Mouse (Mus musculus) left cerebral cortex, adult 9 months (tissue): ENCODE measurements at regions not wholly inside any gene's neighbourhood (a gene's known extent, or its start where the extent isn't known, plus 50 kb on each side); places are given as distances from the start of the nearest gene placed in this dataset.
"Not testable (repeated sequence)": the region's sequence is repeated elsewhere in the genome, so short reads cannot be mapped to it uniquely, and the experiment has no call there.

Source experiments
- DNase-seq, 2 experiments: peaks; one replicate each; pipeline ENCODE4 v3.0.0; 2022; ENCODE audit warnings: low spot score in 2 of 2

DNA sequence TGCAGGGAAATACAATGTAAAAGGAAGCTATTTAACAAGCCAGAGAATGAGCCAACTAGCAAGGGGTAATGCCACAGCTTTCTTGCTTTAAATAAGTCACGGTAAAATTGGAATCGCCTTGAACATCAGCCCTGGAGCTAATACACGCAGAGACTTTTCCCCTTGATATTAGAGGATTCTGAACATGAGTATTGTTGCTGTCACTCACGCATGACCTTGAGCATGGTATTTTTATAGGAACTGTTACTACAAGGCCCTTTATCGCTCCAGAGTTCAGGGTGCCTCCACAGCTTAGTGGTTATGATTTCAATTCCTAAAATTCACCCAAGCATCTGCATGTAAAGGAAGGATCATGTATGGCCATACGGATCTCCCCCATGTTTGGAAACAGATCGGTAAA is 161.7 kb downstream of the Vegfc start:
- DNase-seq = not testable (repeated sequence)

DNA sequence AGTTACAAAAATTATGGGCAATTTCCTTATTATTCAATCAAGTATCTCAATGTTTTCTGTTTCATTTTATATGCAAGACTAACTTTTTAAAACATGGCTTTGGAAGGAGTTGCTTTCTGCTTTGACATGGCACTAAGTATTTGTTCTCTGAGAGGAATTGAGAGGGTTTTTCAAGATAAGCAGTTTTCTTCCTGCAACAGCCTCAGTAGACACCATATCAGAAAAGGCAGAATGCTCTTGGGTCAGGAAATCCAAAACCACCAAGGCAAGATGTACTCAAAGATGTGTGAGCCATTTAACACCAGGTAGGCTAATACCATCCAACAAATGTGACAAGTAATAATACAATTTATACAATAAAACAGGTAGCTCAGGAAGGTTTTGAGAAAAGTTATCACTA is 178.0 kb downstream of the Vegfc start:
- no peak for DNase-seq

DNA sequence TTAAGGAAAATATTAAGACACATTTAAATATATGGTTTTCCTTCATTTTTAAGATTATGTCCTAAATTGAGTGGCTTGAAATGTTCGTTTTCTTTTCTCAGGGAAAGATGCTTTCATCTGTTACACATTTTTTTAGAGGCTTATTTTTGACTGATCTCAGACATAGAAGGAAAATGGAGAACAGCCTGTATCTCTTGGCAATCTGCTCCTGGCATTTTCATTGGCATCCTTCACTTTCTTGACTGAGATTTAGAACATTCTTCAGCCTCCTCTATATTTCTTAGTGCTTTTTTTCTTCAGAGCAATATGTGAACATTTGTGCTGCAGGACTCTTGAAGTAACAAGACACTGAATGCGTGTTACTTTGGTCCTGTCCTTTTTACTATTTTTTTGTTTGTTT is 192.7 kb downstream of the Vegfc start:
- peak in 1 of 2 experiments; percentile 7 for DNase-seq

DNA sequence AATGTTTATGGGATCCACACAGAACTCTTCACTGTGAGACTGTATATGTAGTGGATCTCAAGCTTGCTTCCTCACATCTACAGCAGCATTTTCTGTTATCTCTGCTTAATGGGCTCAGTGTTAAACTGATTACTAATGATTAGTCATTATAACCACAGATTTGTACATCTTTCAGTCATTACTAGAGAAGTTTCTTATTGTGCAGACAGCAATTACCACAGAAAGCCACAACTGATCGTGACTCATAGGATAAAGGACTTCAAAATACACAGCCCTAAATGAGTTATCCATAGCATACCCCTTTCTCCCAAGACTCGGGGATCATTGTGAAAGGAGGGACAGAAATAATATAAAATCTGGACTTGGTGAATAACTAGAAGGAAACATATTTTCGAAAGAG is 195.7 kb downstream of the Vegfc start:
- no peak for DNase-seq

- no peak for DNase-seq
Observed at GRCm38 (mm10) chr8:54275487-54275886, 198.1 kb downstream of the Vegfc start.
